Mouse (Mus musculus) heart, postnatal 0 days (tissue): Measurements from ENCODE around the gene Suv39h2.

Experiments
- CTCF ChIP-seq: IDR thresholded peaks from 2 replicates; pipeline ENCODE4 v1.5.1; 2016; ENCODE audit warnings: antibody characterized with exemption, control low read depth, low read depth
- EP300 ChIP-seq: IDR thresholded peaks from 2 replicates; pipeline ENCODE4 v1.6.1; 2016; ENCODE audit warnings: antibody characterized with exemption, low read depth

- TF ChIP-seq CTCF, result peak; percentile 58
- no peak for TF ChIP-seq EP300
These were observed 60.6 kb downstream of the Suv39h2 start for GRCm38 (mm10) chr2:3414241-3414640.
